Mouse (Mus musculus): Measurements from ENCODE around the gene Ruvbl1. TPM values are rescaled to one million over a fixed set of nuclear protein-coding genes. Genes with fewer than 3 reads are reported as not detected.

Ruvbl1 gene
- polyA plus RNA-seq, 1 experiment: 49.9 TPM

GRCm38 (mm10) chr6:88499481-88500404 is 34.5 kb downstream of the Ruvbl1 start:
- peak; percentile 83 for TF ChIP-seq CTCF (IDR thresholded peaks at IDR 0.05; ENCODE audit: borderline replicate concordance, insufficient read depth, low read depth, low read length)
- TF ChIP-seq POLR2A (IDR thresholded peaks at IDR 0.05; ENCODE audit: borderline replicate concordance, insufficient read depth, low read length): no peak
- peak; percentile 75 to 83 for DNase-seq
- WGBS: 5% methylated on average over 76 of the region's 76 CpGs
- Histone ChIP-seq H3K4me1 (ENCODE audit: control insufficient read depth, insufficient read depth, low read length) (peaks cover 9% of the 10 kb centered on the region; the same call in 1 of the 2 replicates), H3K4me3 (replicated peaks; ENCODE audit: insufficient read depth, low read depth, low read length) (peak overlapping the region; percentile 64), H3K27me3 (ENCODE audit: control insufficient read depth, insufficient read depth, low read length) (no peaks in the 10 kb centered on the region), H3K27ac (ENCODE audit: insufficient read depth, low read length) (peak overlapping the region; percentile 25; the same call in 1 of the 2 replicates)

- no peaks in the 10 kb centered on the region for H3K27me3 ChIP-seq (ENCODE audit: control insufficient read depth, insufficient read depth, low read length)
- H3K4me1 ChIP-seq (ENCODE audit: control insufficient read depth, insufficient read depth, low read length): peaks cover 7% of the 10 kb centered on the region; the same call in 1 of the 2 replicates
- TF ChIP-seq POLR2A (IDR thresholded peaks at IDR 0.05; ENCODE audit: borderline replicate concordance, insufficient read depth, low read length) (no peak), CTCF (IDR thresholded peaks at IDR 0.05; ENCODE audit: borderline replicate concordance, insufficient read depth, low read depth, low read length) (no peak)
- peak in 1 of 2 experiments; percentile 9 for DNase-seq
- H3K27ac ChIP-seq (ENCODE audit: insufficient read depth, low read length): no peak overlapping the region
- H3K4me3 ChIP-seq (replicated peaks; ENCODE audit: insufficient read depth, low read depth, low read length): peak overlapping the region; percentile 64
- 7% methylated on average over 3 of the region's 3 CpGs for WGBS
Observed at GRCm38 (mm10) chr6:88500405-88500767, 35.2 kb downstream of the Ruvbl1 start.

- DNase-seq: no peak
- Histone ChIP-seq H3K27ac (ENCODE audit: insufficient read depth, low read length) (no peak overlapping the region), H3K4me3 (replicated peaks; ENCODE audit: insufficient read depth, low read depth, low read length) (no peak overlapping the region), H3K27me3 (ENCODE audit: control insufficient read depth, insufficient read depth, low read length) (no peaks in the 10 kb centered on the region), H3K4me1 (ENCODE audit: control insufficient read depth, insufficient read depth, low read length) (0 out of 2 replicates have a peak, but pooled peaks cover 4% of the 10 kb centered on the region)
- 72% methylated on average over 13 of the region's 13 CpGs for WGBS
- no peak for TF ChIP-seq CTCF (IDR thresholded peaks at IDR 0.05; ENCODE audit: borderline replicate concordance, insufficient read depth, low read depth, low read length)
Observed at GRCm38 (mm10) chr6:88502030-88502970, 37.1 kb downstream of the Ruvbl1 start.

GRCm38 (mm10) chr6:88503044-88503443 is 37.8 kb downstream of the Ruvbl1 start:
- no peak overlapping the region for H3K4me3 ChIP-seq (replicated peaks; ENCODE audit: insufficient read depth, low read depth, low read length)
- TF ChIP-seq POLR2A (IDR thresholded peaks at IDR 0.05; ENCODE audit: borderline replicate concordance, insufficient read depth, low read length) (no peak), CTCF (IDR thresholded peaks at IDR 0.05; ENCODE audit: borderline replicate concordance, insufficient read depth, low read depth, low read length) (no peak)
- H3K27ac ChIP-seq (ENCODE audit: insufficient read depth, low read length): no peak overlapping the region
- no peak for DNase-seq
- H3K27me3 ChIP-seq (ENCODE audit: control insufficient read depth, insufficient read depth, low read length): no peaks in the 10 kb centered on the region
- WGBS: 84% methylated on average over 4 of the region's 4 CpGs
- H3K4me1 ChIP-seq (ENCODE audit: control insufficient read depth, insufficient read depth, low read length): 0 out of 2 replicates have a peak, but pooled peaks cover 4% of the 10 kb centered on the region

- Histone ChIP-seq H3K4me3 (replicated peaks; ENCODE audit: insufficient read depth, low read depth, low read length) (no peak overlapping the region), H3K27ac (ENCODE audit: insufficient read depth, low read length) (no peak overlapping the region), H3K27me3 (ENCODE audit: control insufficient read depth, insufficient read depth, low read length) (no peaks in the 10 kb centered on the region), H3K4me1 (ENCODE audit: control insufficient read depth, insufficient read depth, low read length) (0 out of 2 replicates have a peak, but pooled peaks cover 3% of the 10 kb centered on the region)
- DNase-seq: no peak
- WGBS: 91% methylated on average over 8 of the region's 8 CpGs
- TF ChIP-seq CTCF (IDR thresholded peaks at IDR 0.05; ENCODE audit: borderline replicate concordance, insufficient read depth, low read depth, low read length) (no peak), POLR2A (IDR thresholded peaks at IDR 0.05; ENCODE audit: borderline replicate concordance, insufficient read depth, low read length) (no peak)
Observed at GRCm38 (mm10) chr6:88513984-88514383, 48.8 kb downstream of the Ruvbl1 start.

DNA sequence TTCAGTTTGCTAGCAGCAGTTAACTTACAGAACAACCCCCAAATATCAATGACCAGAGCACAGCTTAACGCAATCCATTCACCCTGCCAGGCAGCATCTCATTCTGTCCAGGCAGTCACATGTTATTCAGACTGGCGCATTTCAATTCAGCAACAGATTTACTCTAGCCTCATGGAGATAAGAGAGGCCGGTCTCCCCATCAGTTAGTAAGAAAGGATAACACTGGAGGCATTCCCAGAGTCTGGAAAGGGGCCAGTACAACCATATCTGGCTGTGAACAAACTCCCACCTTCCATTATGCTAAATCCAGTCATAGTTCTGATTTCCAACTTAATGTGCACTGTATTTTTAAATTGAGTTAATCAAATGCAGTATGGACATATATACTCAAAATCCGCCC is 49.3 kb downstream of the Ruvbl1 start:
- H3K4me3 ChIP-seq (replicated peaks; ENCODE audit: insufficient read depth, low read depth, low read length): no peak overlapping the region
- H3K27ac ChIP-seq (ENCODE audit: insufficient read depth, low read length): no peak overlapping the region
- DNase-seq: no peak
- TF ChIP-seq POLR2A (IDR thresholded peaks at IDR 0.05; ENCODE audit: borderline replicate concordance, insufficient read depth, low read length) (no peak), CTCF (IDR thresholded peaks at IDR 0.05; ENCODE audit: borderline replicate concordance, insufficient read depth, low read depth, low read length) (no peak)
- 0 out of 2 replicates have a peak, but pooled peaks cover 3% of the 10 kb centered on the region for H3K4me1 ChIP-seq (ENCODE audit: control insufficient read depth, insufficient read depth, low read length)
- WGBS: 80% methylated on average over 4 of the region's 4 CpGs
- no peaks in the 10 kb centered on the region for H3K27me3 ChIP-seq (ENCODE audit: control insufficient read depth, insufficient read depth, low read length)

DNA sequence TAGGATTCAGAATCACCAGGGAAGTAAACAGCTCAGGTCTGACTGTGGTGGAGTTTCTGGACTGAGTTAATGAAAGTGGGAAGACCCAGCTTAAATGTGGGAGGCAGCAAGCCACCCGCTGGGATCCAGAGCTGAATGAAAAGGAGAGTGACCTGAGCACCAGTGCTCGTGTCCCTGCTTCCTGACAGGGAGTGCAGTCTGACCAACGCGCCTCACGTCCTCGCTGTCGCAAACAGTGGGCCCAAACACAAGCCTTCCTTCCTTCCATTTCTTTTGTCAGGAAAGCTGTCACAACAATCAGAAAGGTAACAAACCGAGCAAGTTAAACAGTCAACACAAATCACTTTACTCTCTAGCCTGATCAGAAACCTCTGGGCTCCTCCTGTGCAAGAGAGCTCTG is 50.8 kb downstream of the Ruvbl1 start:
- no peak for DNase-seq
- 0 out of 2 replicates have a peak, but pooled peaks cover 3% of the 10 kb centered on the region for H3K4me1 ChIP-seq (ENCODE audit: control insufficient read depth, insufficient read depth, low read length)
- TF ChIP-seq POLR2A (IDR thresholded peaks at IDR 0.05; ENCODE audit: borderline replicate concordance, insufficient read depth, low read length): no peak
- TF ChIP-seq CTCF (IDR thresholded peaks at IDR 0.05; ENCODE audit: borderline replicate concordance, insufficient read depth, low read depth, low read length): no peak
- H3K4me3 ChIP-seq (replicated peaks; ENCODE audit: insufficient read depth, low read depth, low read length): no peak overlapping the region
- WGBS: 78% methylated on average over 8 of the region's 8 CpGs
- H3K27me3 ChIP-seq (ENCODE audit: control insufficient read depth, insufficient read depth, low read length): no peaks in the 10 kb centered on the region
- no peak overlapping the region for H3K27ac ChIP-seq (ENCODE audit: insufficient read depth, low read length)

All from cerebellum, adult 2 months (tissue).